Mouse (Mus musculus) liver, embryonic 13.5 days (tissue): Measurements from ENCODE around the gene Arhgef3. TPM values are rescaled to one million over a fixed set of nuclear protein-coding genes. Genes with fewer than 3 reads are reported as not detected.

Experiments used
- ATAC-seq: fragments of 200-750 bp; cut with Nextera tagmentation; 2 replicates; pipeline ENCODE4 v1.8.0; 2017; ENCODE audit warnings: low read depth, mild to moderate bottlenecking, moderate number of reproducible peaks, moderate library complexity
- DNase-seq: peaks from one replicate; pipeline ENCODE4 v3.0.0; 2022
- H3K27ac ChIP-seq: fragments of 300-500 bp; sonication (generic); 2 replicates; pipeline ENCODE4 v1.5.1; 2015; ENCODE audit warnings: moderate library complexity, mild to moderate bottlenecking, inconsistent platforms
- H3K27me3 ChIP-seq: fragments of 300-500 bp; sonication (generic); 2 replicates; pipeline ENCODE4 v1.6.1; 2015; ENCODE audit warnings: mild to moderate bottlenecking, inconsistent platforms
- H3K36me3 ChIP-seq: fragments of 300-500 bp; sonication (generic); 2 replicates; pipeline ENCODE4 v1.6.1; 2015; ENCODE audit warnings: mild to moderate bottlenecking, inconsistent platforms
- H3K4me1 ChIP-seq: fragments of 300-500 bp; sonication (generic); replicated peaks from 2 replicates; pipeline ENCODE4 v1.6.1; 2015; ENCODE audit warnings: inconsistent platforms
- H3K4me2 ChIP-seq: fragments of 300-500 bp; sonication (generic); 2 replicates; pipeline ENCODE4 v1.6.1; 2015; ENCODE audit warnings: inconsistent platforms, mild to moderate bottlenecking, moderate library complexity
- H3K4me3 ChIP-seq: fragments of 300-500 bp; sonication (generic); replicated peaks from 2 replicates; pipeline ENCODE4 v1.5.1; 2015; ENCODE audit warnings: mild to moderate bottlenecking, inconsistent platforms
- H3K9ac ChIP-seq: fragments of 300-500 bp; sonication (generic); 2 replicates; pipeline ENCODE4 v1.6.1; 2015; ENCODE audit warnings: mild to moderate bottlenecking, inconsistent platforms
- H3K9me3 ChIP-seq: fragments of 300-500 bp; sonication (generic); replicated peaks from 2 replicates; pipeline ENCODE4 v1.6.1; 2016; ENCODE audit warnings: inconsistent platforms
- WGBS: fragments of 180-500 bp; shearing (Covaris S2); methylation state at CpG from one replicate; pipeline ENCODE4 v1.1.7; 2015; ENCODE audit not compliant: insufficient replicate concordance; 5-methylcytosine and 5-hydroxymethylcytosine counted together
- polyA plus RNA-seq: library from polyadenylated mRNA; unstranded; fragments of >200 nt; fragmentation: Nextera tagmentation; extraction: Ambion mirVana; gene quantifications from 2 replicates; pipeline ENCODE4 v1.2.1, GENCODE M21; 2015

Gene Arhgef3
- polyA plus RNA-seq, 1 experiment from 2014 or later: 3.7 TPM

DNA sequence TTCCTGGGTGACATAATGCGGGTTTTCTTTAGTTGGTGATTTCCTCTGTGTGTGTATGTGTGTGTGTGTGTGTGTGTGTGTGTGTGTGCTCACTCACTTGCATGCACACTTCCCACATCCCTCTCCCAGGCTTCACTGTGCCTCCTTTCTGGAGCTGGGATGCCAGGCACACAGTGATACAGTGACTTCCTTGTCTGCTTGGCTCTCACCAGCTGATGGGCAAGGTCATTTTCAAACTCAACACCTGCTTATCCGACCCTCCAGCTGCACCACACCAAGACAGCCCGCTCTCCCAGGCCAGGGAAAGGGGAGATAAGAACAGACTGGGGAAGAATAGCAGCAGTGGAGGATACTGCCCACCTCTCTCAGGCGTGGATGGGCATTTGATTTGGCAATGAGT, 52.5 kb downstream of the Arhgef3 start:
- no peak overlapping the region for H3K27ac ChIP-seq
- H3K27me3 ChIP-seq: no peaks in the 10 kb centered on the region
- H3K4me1 ChIP-seq: peaks cover 2% of the 10 kb centered on the region; the same call in 1 of the 2 replicates
- no peak overlapping the region for H3K4me3 ChIP-seq
- no peaks in the 10 kb centered on the region for H3K9me3 ChIP-seq
- no peaks in the 10 kb centered on the region for H3K36me3 ChIP-seq
- no peak overlapping the region for H3K4me2 ChIP-seq
- ATAC-seq: no peak
- no peak for DNase-seq
- WGBS: 26% methylated on average over 4 of the region's 4 CpGs
- H3K9ac ChIP-seq: no peak overlapping the region

DNA sequence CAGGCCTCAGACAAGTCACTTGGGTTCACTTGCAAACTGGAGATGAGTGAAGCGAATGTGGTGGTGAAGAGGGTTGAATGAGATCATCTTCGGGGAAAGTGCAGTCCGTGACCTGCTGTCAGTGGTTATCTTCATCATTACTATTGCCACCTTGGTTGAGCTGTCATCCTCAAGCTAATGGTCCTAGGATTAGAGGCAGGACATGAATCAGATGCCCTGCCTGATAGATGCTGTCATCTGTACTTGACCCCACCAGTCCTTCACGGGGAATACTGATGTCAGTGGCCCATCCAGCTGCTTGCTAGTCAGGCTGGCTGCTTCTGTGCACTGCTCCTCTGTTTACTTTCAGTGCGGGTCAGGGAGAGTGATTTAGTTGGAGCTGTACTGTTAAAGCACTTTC, 53.7 kb downstream of the Arhgef3 start:
- ATAC-seq (no peak), DNase-seq (no peak)
- 65% methylated on average over 5 of the region's 5 CpGs for WGBS
- no peaks in the 10 kb centered on the region for H3K36me3 ChIP-seq
- H3K4me1 ChIP-seq: peaks cover 2% of the 10 kb centered on the region; the same call in 1 of the 2 replicates
- no peaks in the 10 kb centered on the region for H3K9me3 ChIP-seq
- no peak overlapping the region for H3K9ac ChIP-seq
- H3K27ac ChIP-seq: no peak overlapping the region
- no peak overlapping the region for H3K4me3 ChIP-seq
- H3K27me3 ChIP-seq: no peaks in the 10 kb centered on the region
- no peak overlapping the region for H3K4me2 ChIP-seq

DNA sequence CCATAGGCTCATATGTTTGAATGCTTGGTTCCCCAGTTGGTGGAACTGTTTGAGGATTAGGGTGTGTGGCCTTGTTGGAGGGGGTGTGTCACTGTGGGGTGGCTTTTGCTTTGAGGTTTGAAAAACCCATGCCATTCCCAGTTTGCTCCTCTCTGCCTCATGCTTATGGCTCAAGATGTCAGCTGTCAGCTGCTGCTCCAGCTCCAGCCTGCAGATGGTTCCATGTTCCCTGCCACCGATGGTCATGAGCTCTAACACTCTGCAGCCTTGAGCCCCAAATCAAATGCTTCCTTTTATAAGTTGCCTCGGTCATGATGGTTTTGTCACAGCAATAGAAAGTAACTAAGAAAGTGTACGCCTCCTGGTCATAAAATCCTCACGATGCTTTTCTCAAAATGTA, 54.6 kb downstream of the Arhgef3 start:
- H3K27me3 ChIP-seq: no peaks in the 10 kb centered on the region
- no peaks in the 10 kb centered on the region for H3K36me3 ChIP-seq
- H3K9me3 ChIP-seq: no peaks in the 10 kb centered on the region
- ATAC-seq (no peak), DNase-seq (no peak)
- H3K4me3 ChIP-seq: no peak overlapping the region
- no peak overlapping the region for H3K4me2 ChIP-seq
- H3K27ac ChIP-seq: no peak overlapping the region
- no peak overlapping the region for H3K9ac ChIP-seq
- 67% methylated on average over 4 of the region's 4 CpGs for WGBS
- peaks cover 2% of the 10 kb centered on the region; the same call in 1 of the 2 replicates for H3K4me1 ChIP-seq

DNA sequence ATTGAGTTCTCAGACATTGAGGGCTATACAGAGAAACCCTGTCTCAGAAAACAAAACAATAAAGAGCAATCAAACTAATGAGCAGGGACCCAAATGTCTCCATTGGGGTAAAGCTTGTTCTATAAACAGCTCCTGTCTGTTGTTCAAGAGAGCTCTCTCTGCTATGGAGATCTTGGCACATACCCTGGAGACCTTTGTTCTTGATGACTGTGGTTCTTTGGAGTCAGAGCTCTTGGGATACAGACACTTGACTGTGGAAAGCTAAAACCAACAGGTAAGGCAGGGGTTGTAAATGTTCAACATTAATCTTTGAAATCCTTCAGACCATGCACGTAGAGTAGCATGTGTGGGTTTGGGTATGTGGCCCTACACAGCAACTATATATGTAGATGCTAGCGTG, 55.7 kb downstream of the Arhgef3 start:
- no peak for ATAC-seq
- H3K9me3 ChIP-seq: no peaks in the 10 kb centered on the region
- 74% methylated on average over 2 of the region's 2 CpGs for WGBS
- H3K4me2 ChIP-seq: no peak overlapping the region
- H3K36me3 ChIP-seq: no peaks in the 10 kb centered on the region
- no peaks in the 10 kb centered on the region for H3K27me3 ChIP-seq
- no peak overlapping the region for H3K27ac ChIP-seq
- no peak overlapping the region for H3K4me3 ChIP-seq
- peaks cover 2% of the 10 kb centered on the region; the same call in 1 of the 2 replicates for H3K4me1 ChIP-seq
- no peak overlapping the region for H3K9ac ChIP-seq
- DNase-seq: no peak

DNA sequence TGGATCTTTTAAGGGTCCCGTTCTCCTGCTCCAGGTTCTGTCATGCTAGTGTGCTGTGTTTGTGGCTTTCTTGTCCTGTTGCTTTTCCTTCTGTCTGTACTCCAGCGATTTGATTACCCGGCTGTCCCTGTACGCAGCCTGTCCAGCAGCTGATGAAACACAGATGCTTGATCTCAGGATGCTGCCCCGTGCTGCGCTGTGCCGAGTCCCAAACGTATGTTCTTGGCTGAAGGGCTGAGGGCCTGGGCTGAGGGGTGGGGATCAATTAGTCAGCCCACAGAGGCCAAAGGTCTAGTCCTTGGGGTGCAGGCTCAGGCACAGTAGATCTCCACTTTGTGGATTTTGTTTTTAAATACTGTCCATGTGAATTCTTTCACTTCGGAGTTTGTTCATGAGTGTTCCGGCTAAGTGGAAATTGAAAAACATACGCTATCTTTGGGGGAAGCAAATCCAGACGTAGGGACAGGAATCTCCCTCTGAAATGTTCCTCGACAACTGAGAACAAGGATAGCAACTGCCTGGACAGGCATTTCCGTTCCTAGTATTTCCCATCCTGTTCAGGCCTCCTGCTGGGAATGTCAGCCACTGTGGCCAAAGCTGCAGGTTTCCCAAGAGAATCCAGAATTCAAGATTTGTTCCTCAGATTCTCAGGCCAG, 56.6 kb downstream of the Arhgef3 start:
- Histone ChIP-seq H3K36me3 (no peaks in the 10 kb centered on the region), H3K27me3 (no peaks in the 10 kb centered on the region), H3K4me2 (no peak overlapping the region), H3K4me3 (no peak overlapping the region), H3K9me3 (no peaks in the 10 kb centered on the region), H3K27ac (no peak overlapping the region), H3K9ac (no peak overlapping the region), H3K4me1 (peaks cover 2% of the 10 kb centered on the region; the same call in 1 of the 2 replicates)
- ATAC-seq (no peak), DNase-seq (no peak)
- WGBS: 59% methylated on average over 14 of the region's 14 CpGs

DNA sequence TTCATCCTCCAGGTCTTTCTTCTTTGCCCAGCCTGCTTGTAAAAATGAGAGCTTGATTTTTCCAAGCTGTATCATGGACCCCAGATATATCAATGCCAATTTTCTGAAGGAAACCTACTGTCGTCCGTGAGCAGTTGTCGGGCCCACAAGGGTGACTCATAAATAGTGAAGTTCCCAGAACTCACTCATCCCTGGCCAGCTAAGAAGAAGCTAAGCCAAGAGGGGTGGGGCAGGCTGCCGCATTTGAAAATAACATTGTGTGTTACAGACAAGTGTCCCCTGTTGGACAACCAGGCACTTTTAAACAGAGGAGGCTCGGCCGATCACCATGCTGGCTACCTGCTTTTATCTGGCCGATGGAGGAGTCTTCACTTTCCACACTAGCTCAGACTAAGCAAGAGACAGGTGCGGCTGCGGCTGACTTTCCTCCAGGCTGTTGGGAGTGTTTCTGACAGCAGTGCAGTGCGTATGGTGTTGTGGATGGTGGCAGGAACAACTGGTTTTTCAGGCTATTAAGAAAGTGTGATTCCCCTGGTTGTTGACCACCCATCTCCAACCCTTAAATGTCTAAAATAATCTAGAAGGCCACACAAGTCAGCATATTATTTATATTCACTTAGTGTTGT, 58.6 kb downstream of the Arhgef3 start:
- no peaks in the 10 kb centered on the region for H3K9me3 ChIP-seq
- peaks cover 2% of the 10 kb centered on the region; the same call in 1 of the 2 replicates for H3K4me1 ChIP-seq
- H3K4me2 ChIP-seq: no peak overlapping the region
- no peaks in the 10 kb centered on the region for H3K27me3 ChIP-seq
- DNase-seq (no peak), ATAC-seq (no peak)
- H3K4me3 ChIP-seq: no peak overlapping the region
- 67% methylated on average over 10 of the region's 10 CpGs for WGBS
- no peak overlapping the region for H3K9ac ChIP-seq
- H3K36me3 ChIP-seq: no peaks in the 10 kb centered on the region
- no peak overlapping the region for H3K27ac ChIP-seq

DNA sequence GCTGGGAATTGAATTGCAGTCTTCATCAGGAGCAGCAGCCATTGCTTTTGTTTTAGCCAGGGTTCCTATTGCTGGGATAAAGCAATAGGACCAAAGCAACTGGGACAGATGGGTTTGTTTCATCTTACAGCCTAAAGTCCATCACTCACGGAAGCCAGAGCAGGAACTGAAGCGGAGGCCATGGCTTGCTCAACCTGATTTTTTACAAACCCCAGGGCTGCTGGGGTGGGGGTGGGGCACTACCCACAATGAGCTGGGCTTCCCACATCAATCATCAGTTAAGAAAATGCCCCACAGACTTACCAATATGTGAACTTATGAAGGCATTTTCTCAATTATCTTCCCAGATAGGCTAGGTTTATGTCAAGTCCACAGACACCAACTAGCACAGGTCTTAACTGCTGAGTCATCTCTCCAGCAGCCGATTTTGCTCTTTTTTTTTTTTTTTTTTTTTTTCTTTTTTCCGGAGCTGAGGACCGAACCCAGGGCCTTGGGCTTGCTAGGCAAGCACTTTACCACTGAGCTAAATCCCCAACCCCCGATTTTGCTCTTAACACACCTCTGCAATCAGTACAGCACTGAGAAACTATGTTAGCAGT, 59.6 kb downstream of the Arhgef3 start:
- no peak for ATAC-seq
- H3K27me3 ChIP-seq: no peaks in the 10 kb centered on the region
- H3K9ac ChIP-seq: no peak overlapping the region
- 37% methylated on average over 6 of the region's 6 CpGs for WGBS
- no peak overlapping the region for H3K27ac ChIP-seq
- H3K9me3 ChIP-seq: no peaks in the 10 kb centered on the region
- no peak for DNase-seq
- no peak overlapping the region for H3K4me2 ChIP-seq
- H3K36me3 ChIP-seq: no peaks in the 10 kb centered on the region
- H3K4me1 ChIP-seq: peaks cover 2% of the 10 kb centered on the region; the same call in 1 of the 2 replicates
- no peak overlapping the region for H3K4me3 ChIP-seq

DNA sequence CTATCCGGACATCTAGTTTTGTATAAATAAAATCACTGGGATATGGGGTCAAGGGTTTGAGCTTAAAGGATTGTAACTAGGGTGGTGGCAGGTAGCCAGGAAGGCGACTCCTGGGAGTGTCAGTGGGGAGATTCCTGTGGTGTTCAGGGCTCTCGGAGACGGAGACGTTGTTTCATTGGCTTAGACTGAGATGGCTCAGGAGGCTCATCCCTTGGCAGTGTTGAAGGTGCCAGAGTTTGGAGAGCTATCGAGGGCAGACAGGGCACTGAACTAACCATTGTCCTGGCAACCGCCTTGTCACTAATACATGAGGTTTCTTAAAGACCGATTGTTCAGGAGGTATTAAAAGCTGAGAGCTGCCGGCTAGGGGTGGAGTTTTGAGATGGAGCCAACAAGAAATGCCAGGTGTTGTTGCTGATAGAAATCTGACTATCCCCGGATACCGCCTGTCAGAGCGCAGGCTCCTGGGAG, 60.2 kb downstream of the Arhgef3 start:
- H3K4me1 ChIP-seq: peaks cover 2% of the 10 kb centered on the region; the same call in 1 of the 2 replicates
- no peak overlapping the region for H3K9ac ChIP-seq
- H3K4me2 ChIP-seq: no peak overlapping the region
- 67% methylated on average over 12 of the region's 12 CpGs for WGBS
- no peaks in the 10 kb centered on the region for H3K36me3 ChIP-seq
- ATAC-seq (no peak), DNase-seq (no peak)
- no peaks in the 10 kb centered on the region for H3K27me3 ChIP-seq
- no peak overlapping the region for H3K4me3 ChIP-seq
- no peak overlapping the region for H3K27ac ChIP-seq
- H3K9me3 ChIP-seq: no peaks in the 10 kb centered on the region

DNA sequence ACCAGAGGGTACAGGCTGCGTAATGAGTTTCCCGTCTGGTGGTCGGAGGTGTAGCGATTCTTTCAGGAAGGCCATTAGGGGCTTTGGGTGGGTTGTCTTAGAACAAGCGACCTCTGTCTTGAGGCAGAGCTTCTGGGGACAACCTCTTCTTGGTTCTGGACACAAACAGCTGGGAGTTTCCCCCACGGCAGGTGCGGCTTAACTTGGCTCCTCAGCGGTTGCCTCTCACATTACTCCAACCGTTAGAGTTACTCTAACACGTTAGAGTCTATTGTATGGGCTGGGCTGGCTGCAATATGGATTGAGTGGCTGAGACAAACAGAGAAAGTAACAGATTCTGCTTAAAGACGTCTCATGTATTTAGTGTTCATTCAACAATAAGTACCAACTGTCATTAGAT, 60.6 kb downstream of the Arhgef3 start:
- no peak overlapping the region for H3K4me2 ChIP-seq
- peaks cover 2% of the 10 kb centered on the region; the same call in 1 of the 2 replicates for H3K4me1 ChIP-seq
- H3K4me3 ChIP-seq: no peak overlapping the region
- no peaks in the 10 kb centered on the region for H3K9me3 ChIP-seq
- H3K9ac ChIP-seq: no peak overlapping the region
- WGBS: 67% methylated on average over 11 of the region's 11 CpGs
- ATAC-seq: no peak
- H3K36me3 ChIP-seq: no peaks in the 10 kb centered on the region
- H3K27ac ChIP-seq: no peak overlapping the region
- H3K27me3 ChIP-seq: no peaks in the 10 kb centered on the region
- no peak for DNase-seq

DNA sequence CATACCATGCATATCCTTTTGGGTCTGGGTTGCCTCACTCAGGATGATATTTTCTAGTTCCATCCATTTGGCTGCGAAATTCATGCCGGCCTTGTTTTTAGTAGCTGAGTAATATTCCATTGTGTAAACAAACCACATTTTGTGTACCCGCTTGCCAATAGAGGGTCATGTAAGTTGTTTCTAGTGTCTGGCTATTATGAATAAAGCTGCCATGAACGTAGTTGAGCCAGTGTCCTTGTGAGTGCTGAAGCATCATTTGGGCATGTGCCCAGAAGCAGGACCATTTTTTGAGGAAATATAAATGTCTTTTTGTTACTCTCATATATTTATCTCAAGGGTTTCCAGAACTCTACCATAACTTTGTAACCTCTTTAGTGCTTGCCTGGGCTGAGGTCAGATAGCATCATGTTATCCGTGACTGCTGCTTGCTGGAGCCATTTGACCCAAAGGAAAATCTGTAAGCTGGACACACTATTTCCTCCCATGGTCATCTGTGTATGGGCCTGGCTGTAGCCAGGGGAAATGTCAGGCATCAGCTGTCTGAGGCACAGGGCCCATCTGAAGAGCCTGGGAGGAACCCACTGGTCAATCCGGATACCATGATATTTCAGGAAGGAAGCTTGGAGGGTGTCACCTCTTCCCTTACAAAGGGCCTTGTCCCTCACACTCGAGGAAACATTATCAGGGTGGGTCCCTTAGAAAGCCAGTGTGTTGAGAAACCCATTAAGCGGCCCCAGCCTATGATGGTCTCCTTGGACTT, 63.3 kb downstream of the Arhgef3 start:
- Histone ChIP-seq H3K9ac (no peak overlapping the region), H3K9me3 (no peaks in the 10 kb centered on the region), H3K4me2 (no peak overlapping the region), H3K27ac (no peak overlapping the region), H3K36me3 (no peaks in the 10 kb centered on the region), H3K4me3 (no peak overlapping the region), H3K27me3 (no peaks in the 10 kb centered on the region), H3K4me1 (peaks cover 4% of the 10 kb centered on the region; the same call in 1 of the 2 replicates)
- ATAC-seq: no peak
- DNase-seq: no peak
- WGBS: 58% methylated on average over 8 of the region's 8 CpGs

DNA sequence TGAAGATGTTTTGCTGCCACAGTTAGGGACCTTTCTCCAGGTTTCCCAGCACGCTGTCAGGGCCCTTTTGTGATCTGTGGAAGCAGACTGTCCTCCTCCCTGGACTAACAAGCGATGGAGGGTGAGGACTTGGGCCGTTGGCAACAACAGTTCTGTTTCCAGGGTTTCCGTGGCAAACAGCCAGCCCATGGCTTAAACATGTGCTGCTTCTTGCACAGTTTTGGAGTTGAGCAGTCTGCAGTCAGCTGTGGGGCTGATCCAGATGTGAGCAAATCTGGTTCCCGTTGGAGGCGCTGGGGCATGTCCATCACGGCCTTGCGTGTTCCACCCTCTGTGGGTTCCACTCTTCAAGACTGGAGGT, 63.8 kb downstream of the Arhgef3 start:
- Histone ChIP-seq H3K4me1 (peaks cover 7% of the 10 kb centered on the region; the same call in 1 of the 2 replicates), H3K9ac (no peak overlapping the region), H3K9me3 (no peaks in the 10 kb centered on the region), H3K4me2 (no peak overlapping the region), H3K27ac (no peak overlapping the region), H3K27me3 (no peaks in the 10 kb centered on the region), H3K36me3 (no peaks in the 10 kb centered on the region), H3K4me3 (no peak overlapping the region)
- WGBS: 74% methylated on average over 8 of the region's 8 CpGs
- ATAC-seq (no peak), DNase-seq (no peak)
